Mouse (Mus musculus): ENCODE results near the gene Trim63. TPM values are rescaled to one million over a fixed set of nuclear protein-coding genes. Genes with fewer than 3 reads are reported as not detected.

Gene Trim63
- polyA plus RNA-seq, 1 experiment: not detected

DNA sequence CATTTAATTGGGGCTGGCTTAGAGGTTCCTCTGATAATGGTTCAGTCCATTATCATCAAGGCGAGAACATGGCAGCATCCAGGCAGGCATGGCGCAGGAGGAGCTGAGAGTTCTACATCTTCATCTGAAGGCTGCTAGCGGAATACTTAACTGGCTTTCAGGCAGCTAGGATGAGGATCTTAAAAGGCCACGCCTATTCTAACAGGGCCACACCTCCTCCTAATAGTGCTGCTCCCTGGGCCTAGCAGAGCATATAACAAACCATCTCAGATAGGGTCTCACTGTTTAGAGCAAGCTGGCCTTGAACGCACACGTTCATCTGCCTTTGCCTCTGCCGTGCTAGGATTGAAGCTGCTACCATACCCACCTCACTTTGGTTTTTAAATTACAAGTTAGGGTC lies 34.9 kb downstream of the Trim63 start:
- Histone ChIP-seq H3K27ac (ENCODE audit: insufficient read depth, low read length) (no peak overlapping the region), H3K4me1 (ENCODE audit: control insufficient read depth, insufficient read depth, low read length) (no peaks in the 10 kb centered on the region), H3K4me3 (ENCODE audit: insufficient read depth, low read length) (no peak overlapping the region)
- TF ChIP-seq POLR2A (IDR thresholded peaks at IDR 0.05; ENCODE audit: low read depth, low read length): no peak
- TF ChIP-seq CTCF (IDR thresholded peaks at IDR 0.05; ENCODE audit: borderline replicate concordance, insufficient read depth, low read length): no peak

DNA sequence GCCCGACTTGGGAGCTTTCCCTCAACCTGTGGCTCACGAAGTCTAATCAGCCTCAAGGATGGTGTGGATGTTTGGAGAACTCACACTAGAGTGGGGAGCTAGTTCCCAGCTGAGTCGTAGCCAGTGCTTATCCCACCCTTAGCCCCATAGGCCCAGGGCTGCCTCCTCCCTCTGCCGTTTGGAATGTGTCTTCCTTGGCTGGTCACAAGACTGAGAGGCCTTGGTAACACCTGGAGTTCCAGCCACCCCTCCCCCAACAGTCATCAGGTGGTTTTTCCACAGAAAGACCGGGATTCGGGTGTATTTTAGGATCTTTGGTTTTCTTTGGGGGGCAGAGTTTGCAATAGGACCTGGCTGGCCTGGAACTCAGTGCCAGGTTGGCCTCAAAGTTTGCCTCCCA lies 35.7 kb downstream of the Trim63 start:
- Histone ChIP-seq H3K4me3 (ENCODE audit: insufficient read depth, low read length) (no peak overlapping the region), H3K4me1 (ENCODE audit: control insufficient read depth, insufficient read depth, low read length) (no peaks in the 10 kb centered on the region), H3K27ac (ENCODE audit: insufficient read depth, low read length) (no peak overlapping the region)
- TF ChIP-seq POLR2A (IDR thresholded peaks at IDR 0.05; ENCODE audit: low read depth, low read length) (no peak), CTCF (IDR thresholded peaks at IDR 0.05; ENCODE audit: borderline replicate concordance, insufficient read depth, low read length) (no peak)

DNA sequence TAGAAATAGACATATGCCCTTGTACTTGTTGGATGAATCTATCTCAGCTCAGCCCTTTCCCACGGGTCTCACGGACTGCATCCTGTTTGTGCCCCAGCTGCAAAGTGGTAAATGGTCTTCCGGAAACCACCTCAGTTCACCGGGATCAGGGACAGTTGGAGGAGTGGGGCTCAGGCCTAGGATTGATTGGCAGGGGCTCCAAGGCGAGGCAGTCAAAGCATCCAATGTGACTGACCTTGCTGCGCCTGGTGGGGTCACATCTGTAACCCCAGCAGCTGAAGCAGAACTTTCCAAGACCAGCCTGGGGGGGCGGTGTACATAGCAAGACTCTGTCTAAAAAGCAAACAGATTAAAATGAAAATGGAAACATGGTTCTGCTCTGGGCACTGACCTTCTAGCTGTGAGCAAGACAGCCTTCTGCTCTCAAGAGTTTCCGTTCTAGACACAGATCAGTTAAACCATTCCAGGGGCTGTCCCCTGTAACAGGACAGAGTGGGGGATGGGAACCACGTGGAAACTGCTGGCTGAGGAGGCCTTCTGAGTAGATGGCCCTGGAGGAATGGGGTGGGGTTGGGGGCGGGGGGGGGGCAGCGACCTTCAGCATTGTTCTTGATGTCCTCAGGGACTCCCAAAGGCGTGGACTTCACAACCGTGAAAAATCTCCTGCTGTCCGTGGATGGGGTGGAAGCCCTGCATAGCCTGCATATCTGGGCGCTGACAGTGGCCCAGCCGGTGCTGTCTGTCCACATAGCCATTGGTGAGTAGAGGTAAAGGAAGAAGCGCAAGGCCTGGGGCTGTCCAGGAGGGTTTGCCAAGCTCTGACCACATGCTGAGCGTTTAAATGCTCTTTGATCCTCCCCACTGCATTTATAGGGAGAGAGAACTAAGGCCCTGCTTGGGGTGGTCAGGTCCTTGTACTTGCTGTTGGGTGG lies 36.7 kb downstream of the Trim63 start:
- Histone ChIP-seq H3K4me1 (ENCODE audit: control insufficient read depth, insufficient read depth, low read length) (no peaks in the 10 kb centered on the region), H3K4me3 (ENCODE audit: insufficient read depth, low read length) (no peak overlapping the region), H3K27ac (ENCODE audit: insufficient read depth, low read length) (no peak overlapping the region)
- TF ChIP-seq POLR2A (IDR thresholded peaks at IDR 0.05; ENCODE audit: low read depth, low read length): no peak
- TF ChIP-seq CTCF (IDR thresholded peaks at IDR 0.05; ENCODE audit: borderline replicate concordance, insufficient read depth, low read length): no peak

DNA sequence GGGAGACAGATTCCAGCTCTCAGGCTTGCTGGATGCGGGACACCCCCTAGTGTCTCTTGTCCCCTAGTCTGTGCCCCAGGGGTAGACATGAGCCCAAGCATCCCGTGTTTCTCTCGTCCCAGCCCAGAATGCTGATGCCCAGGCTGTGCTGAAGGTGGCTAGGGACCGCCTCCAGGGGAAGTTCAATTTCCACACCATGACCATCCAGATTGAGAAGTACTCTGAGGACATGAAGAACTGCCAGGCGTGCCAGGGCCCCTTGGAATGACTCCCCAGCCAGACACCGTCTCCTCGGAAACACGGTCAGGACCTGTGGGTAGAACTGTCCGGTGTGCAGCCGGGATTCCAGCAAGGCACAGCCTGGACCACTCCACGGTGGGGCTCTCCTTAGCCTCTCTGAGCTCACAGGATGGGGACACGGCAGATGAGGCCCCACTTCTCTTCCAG lies 37.4 kb downstream of the Trim63 start:
- Histone ChIP-seq H3K4me1 (ENCODE audit: control insufficient read depth, insufficient read depth, low read length) (no peaks in the 10 kb centered on the region), H3K27ac (ENCODE audit: insufficient read depth, low read length) (no peak overlapping the region), H3K4me3 (ENCODE audit: insufficient read depth, low read length) (no peak overlapping the region)
- TF ChIP-seq CTCF (IDR thresholded peaks at IDR 0.05; ENCODE audit: borderline replicate concordance, insufficient read depth, low read length) (no peak), POLR2A (IDR thresholded peaks at IDR 0.05; ENCODE audit: low read depth, low read length) (no peak)

- H3K4me3 ChIP-seq (ENCODE audit: insufficient read depth, low read length): no peak overlapping the region
- H3K27ac ChIP-seq (ENCODE audit: insufficient read depth, low read length): no peak overlapping the region
- TF ChIP-seq POLR2A (IDR thresholded peaks at IDR 0.05; ENCODE audit: low read depth, low read length) (no peak), CTCF (IDR thresholded peaks at IDR 0.05; ENCODE audit: borderline replicate concordance, insufficient read depth, low read length) (no peak)
- H3K4me1 ChIP-seq (ENCODE audit: control insufficient read depth, insufficient read depth, low read length): no peaks in the 10 kb centered on the region
These were observed 38.0 kb downstream of the Trim63 start for GRCm38 (mm10) chr4:134352929-134353328.

DNA sequence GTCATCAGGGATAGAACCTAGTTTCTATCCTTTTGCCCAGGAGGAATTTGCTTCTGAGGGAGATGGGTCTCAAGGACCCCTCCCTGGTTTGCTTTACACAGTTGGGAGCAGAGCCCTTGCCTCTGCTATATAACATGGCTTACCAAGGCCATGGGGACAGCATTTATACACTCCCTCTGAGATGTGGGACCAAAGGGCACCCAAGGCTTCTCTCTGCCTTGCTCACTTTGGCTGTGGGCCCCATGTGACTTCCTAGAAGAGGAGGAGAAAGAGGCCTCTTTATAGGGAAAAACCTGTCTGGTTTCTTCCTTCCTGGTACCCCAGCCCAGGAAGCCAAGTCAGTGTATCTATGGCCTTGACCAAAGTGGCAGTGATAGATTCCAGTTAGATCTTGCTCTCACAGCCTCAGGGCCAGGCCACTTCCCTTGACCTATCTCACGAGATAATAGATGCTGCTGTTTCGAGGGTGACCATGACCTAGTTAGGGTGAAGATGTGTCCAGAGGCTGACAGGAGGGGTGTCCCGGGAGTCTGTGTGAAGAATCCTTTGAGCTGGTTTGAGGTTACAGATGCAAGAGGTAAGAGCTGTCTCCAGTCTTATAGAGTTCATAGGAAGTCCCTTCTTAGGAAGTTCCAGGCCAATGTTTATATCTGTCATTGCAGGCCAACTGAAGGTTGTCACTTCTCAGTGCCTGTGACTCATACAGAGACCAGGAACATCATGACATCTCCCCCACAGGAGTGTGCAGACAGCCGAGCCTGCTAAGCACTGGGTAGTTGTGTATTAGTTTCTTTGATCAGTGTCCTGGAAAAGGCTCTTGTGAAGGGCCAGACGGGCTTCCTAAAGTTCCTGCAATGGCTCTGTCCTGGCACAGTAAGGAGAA lies 38.8 kb downstream of the Trim63 start:
- TF ChIP-seq POLR2A (IDR thresholded peaks at IDR 0.05; ENCODE audit: low read depth, low read length) (no peak), CTCF (IDR thresholded peaks at IDR 0.05; ENCODE audit: borderline replicate concordance, insufficient read depth, low read length) (no peak)
- H3K27ac ChIP-seq (ENCODE audit: insufficient read depth, low read length): no peak overlapping the region
- H3K4me3 ChIP-seq (ENCODE audit: insufficient read depth, low read length): no peak overlapping the region
- H3K4me1 ChIP-seq (ENCODE audit: control insufficient read depth, insufficient read depth, low read length): no peaks in the 10 kb centered on the region

- Histone ChIP-seq H3K4me3 (ENCODE audit: insufficient read depth, low read length) (no peak overlapping the region), H3K4me1 (ENCODE audit: control insufficient read depth, insufficient read depth, low read length) (no peaks in the 10 kb centered on the region), H3K27ac (ENCODE audit: insufficient read depth, low read length) (no peak overlapping the region)
- no peak for TF ChIP-seq POLR2A (IDR thresholded peaks at IDR 0.05; ENCODE audit: low read depth, low read length)
- TF ChIP-seq CTCF (IDR thresholded peaks at IDR 0.05; ENCODE audit: borderline replicate concordance, insufficient read depth, low read length): no peak
These were observed 41.0 kb downstream of the Trim63 start for GRCm38 (mm10) chr4:134355841-134356452.

GRCm38 (mm10) chr4:134356591-134357460 lies 41.9 kb downstream of the Trim63 start:
- Histone ChIP-seq H3K4me3 (ENCODE audit: insufficient read depth, low read length) (no peak overlapping the region), H3K27ac (ENCODE audit: insufficient read depth, low read length) (no peak overlapping the region), H3K4me1 (ENCODE audit: control insufficient read depth, insufficient read depth, low read length) (no peaks in the 10 kb centered on the region)
- TF ChIP-seq POLR2A (IDR thresholded peaks at IDR 0.05; ENCODE audit: low read depth, low read length) (no peak), CTCF (IDR thresholded peaks at IDR 0.05; ENCODE audit: borderline replicate concordance, insufficient read depth, low read length) (peak; percentile 68; the same call in 1 of the 2 replicates)

GRCm38 (mm10) chr4:134357461-134357771 lies 42.5 kb downstream of the Trim63 start:
- TF ChIP-seq POLR2A (IDR thresholded peaks at IDR 0.05; ENCODE audit: low read depth, low read length): no peak
- no peak for TF ChIP-seq CTCF (IDR thresholded peaks at IDR 0.05; ENCODE audit: borderline replicate concordance, insufficient read depth, low read length)
- no peak overlapping the region for H3K27ac ChIP-seq (ENCODE audit: insufficient read depth, low read length)

More at GRCm38 (mm10) chr4:134357461-134357771, 42.5 kb downstream of the Trim63 start:
- H3K4me1 ChIP-seq (ENCODE audit: control insufficient read depth, insufficient read depth, low read length): no peaks in the 10 kb centered on the region
- no peak overlapping the region for H3K4me3 ChIP-seq (ENCODE audit: insufficient read depth, low read length)
